Comparison of ENCODE assay signal across 9 mouse cellular contexts in genomic region chr8:83049171-83049601, GRCm38 (mm10).
A peak's percentile ranks its signal among the peaks of the same experiment; 100 is the strongest.
DNase-seq lines count a peak whose midpoint lies in the region; ATAC-seq and TF ChIP-seq lines count a peak whose summit lies in the region.
"Had no signal": no experiment of that assay in that cellular context is flagged by ENCODE, and none has a peak within 500 bp of the region (broad histone marks: within the 10 kb centered on the region; RNA-seq: fewer than 3 reads in every experiment).

No protein-coding gene starts in this region.

- peak; percentile 41 for ATAC-seq in forebrain, embryonic 16.5 days
- ATAC-seq in intestine, embryonic 16.5 days, result peak; percentile 88

- WGBS in forebrain, embryonic 16.5 days, result 24% methylated on average over 7 of the region's 7 CpGs
- 44% methylated on average over 7 of the region's 7 CpGs for WGBS in intestine, embryonic 16.5 days

- H3K27me3 ChIP-seq in forebrain, embryonic 16.5 days (replicated peaks; ENCODE audit: control insufficient read depth, insufficient read depth, low read length), result no peaks in the 10 kb centered on the region
- H3K27me3 ChIP-seq in intestine, embryonic 16.5 days (replicated peaks; ENCODE audit: control insufficient read depth, insufficient read depth, low read length), result no peaks in the 10 kb centered on the region
- H3K27me3 ChIP-seq: megakaryocyte, embryonic 14.5 days had no signal

- H3K4me1 ChIP-seq in forebrain, embryonic 16.5 days (replicated peaks; ENCODE audit: control insufficient read depth, insufficient read depth, low read length), result peaks cover 16% of the 10 kb centered on the region; the same call in 1 of the 2 replicates
- H3K4me1 ChIP-seq in intestine, embryonic 16.5 days (ENCODE audit: control insufficient read depth, insufficient read depth, low read length), result peaks cover 3% of the 10 kb centered on the region; the same call in 1 of the 2 replicates

- no peak overlapping the region for H3K4me2 ChIP-seq in forebrain, embryonic 16.5 days (ENCODE audit: low read length)
- 0 out of 2 replicates have a peak overlapping the region, but pooled peaks have one; percentile 3 for H3K4me2 ChIP-seq in intestine, embryonic 16.5 days (ENCODE audit: low read depth, low read length)

- TF ChIP-seq CTCF in layer of hippocampus, adult 2 months (conservative IDR thresholded peaks at IDR 0.05), result no peak

- no peaks in the 10 kb centered on the region for H3K9me3 ChIP-seq in forebrain, embryonic 16.5 days (ENCODE audit: control insufficient read depth, low read length)
- H3K9me3 ChIP-seq in intestine, embryonic 16.5 days (ENCODE audit: control insufficient read depth, low read length), result no peaks in the 10 kb centered on the region
- H3K9me3 ChIP-seq: megakaryocyte, embryonic 14.5 days had no signal

- peak overlapping the region; percentile 86 for H3K27ac ChIP-seq in layer of hippocampus, adult 2 months
- peak overlapping the region; percentile 72 for H3K27ac ChIP-seq in forebrain, embryonic 16.5 days (ENCODE audit: low read length)
- H3K27ac ChIP-seq in intestine, embryonic 16.5 days (ENCODE audit: low read length), result peak overlapping the region; percentile 63

- no peak overlapping the region for H3K4me3 ChIP-seq in layer of hippocampus, adult 2 months
- H3K4me3 ChIP-seq in forebrain, embryonic 16.5 days (replicated peaks; ENCODE audit: low read length), result no peak overlapping the region
- no peak overlapping the region for H3K4me3 ChIP-seq in intestine, embryonic 16.5 days (ENCODE audit: low read length)
- H3K4me3 ChIP-seq: megakaryocyte, embryonic 14.5 days had no signal

- DNase-seq in layer of hippocampus, adult 2 months (ENCODE audit: low spot score in 2 of 2), result no peak
- no peak for DNase-seq in layer of hippocampus, adult 8-10 months (ENCODE audit: low spot score in 2 of 2)
- DNase-seq in retina, embryonic 14.5 days (ENCODE audit: low spot score), result peak; percentile 50
- no peak for DNase-seq in adrenal gland, adult 8-10 months
- no peak for DNase-seq in adrenal gland, postnatal 4 days (ENCODE audit: low spot score in 2 of 2)
- DNase-seq in ovary, adult 18-20 months (ENCODE audit: low spot score), result no peak

- no peak overlapping the region for H3K9ac ChIP-seq in forebrain, embryonic 16.5 days (replicated peaks; ENCODE audit: low read depth, low read length)
- peak overlapping the region; percentile 14; the same call in 1 of the 2 replicates for H3K9ac ChIP-seq in intestine, embryonic 16.5 days (ENCODE audit: low read depth, low read length)

- H3K36me3 ChIP-seq in forebrain, embryonic 16.5 days (ENCODE audit: control insufficient read depth, insufficient read depth), result no peaks in the 10 kb centered on the region
- no peaks in the 10 kb centered on the region for H3K36me3 ChIP-seq in intestine, embryonic 16.5 days (ENCODE audit: control insufficient read depth, insufficient read depth, low read length)
